Mouse (Mus musculus): ENCODE data around the gene Ddx1. TPM values are rescaled to one million over a fixed set of nuclear protein-coding genes. Genes with fewer than 3 reads are reported as not detected.

Gene Ddx1
- 43.0 TPM for polyA plus RNA-seq (2012; fragmentation: generic; extraction: Trizol)
- long read RNA-seq, experiment 1, full-length matches to known transcripts = 160 of 195 reads
- long read RNA-seq, experiment 1, partial matches to known transcripts = 26 of 195 reads
- long read RNA-seq, experiment 1, other reads (novel, unspliced or antisense) = 9 of 195 reads
- long read RNA-seq, experiment 2, full-length matches to known transcripts = 1,406 of 1,500 reads
- long read RNA-seq, experiment 2, partial matches to known transcripts = 44 of 1,500 reads
- long read RNA-seq, experiment 2, other reads (novel, unspliced or antisense) = 50 of 1,500 reads

- Histone ChIP-seq H3K4me3 (ENCODE audit: insufficient read depth, poor library complexity, severe bottlenecking) (peak within 1 kb of the TSS; percentile 95), H3ac (ENCODE audit: control insufficient read depth, insufficient read length, low read depth) (peak within 1 kb of the TSS; percentile 99), H3K79me3 (ENCODE audit: low read depth) (peaks cover 36% of the 10 kb centered on the region), H3K27me3 (ENCODE audit: control insufficient read depth, insufficient read depth, insufficient read length) (no peaks in the 10 kb centered on the region), H3K36me3 (ENCODE audit: control insufficient read depth, insufficient read depth) (peaks cover 29% of the 10 kb centered on the region), H3K79me2 (ENCODE audit: control insufficient read depth, insufficient read depth) (peaks cover 53% of the 10 kb centered on the region)
- TF ChIP-seq USF1 (IDR thresholded peaks at IDR 0.05; ENCODE audit: low read depth) (no peak), MYOG (IDR thresholded peaks at IDR 0.05; ENCODE audit: control insufficient read depth, extremely low read depth, insufficient read length) (no peak), CEBPB (IDR thresholded peaks at IDR 0.05; ENCODE audit: low read depth) (no peak), MAX (IDR thresholded peaks at IDR 0.05) (no peak), FOSL1 (IDR thresholded peaks at IDR 0.05; ENCODE audit: insufficient read depth, low read length, poor library complexity, severe bottlenecking) (no peak), MYOD1 (IDR thresholded peaks at IDR 0.05; ENCODE audit: control insufficient read depth, insufficient read length, low read depth) (no peak), CTCF (IDR thresholded peaks at IDR 0.05; ENCODE audit: control insufficient read depth, insufficient read depth, insufficient read length) (no peak)
These were observed at the start of gene Ddx1 for GRCm38 (mm10) chr12:13248691-13249572. Ddx1 (minus strand) TSS chr12:13249213.

GRCm38 (mm10) chr12:13293421-13293881, 44.4 kb upstream of the Ddx1 start:
- Histone ChIP-seq H3K79me2 (ENCODE audit: control insufficient read depth, insufficient read depth) (no peaks in the 10 kb centered on the region), H3ac (ENCODE audit: control insufficient read depth, insufficient read length, low read depth) (no peak overlapping the region), H3K36me3 (ENCODE audit: control insufficient read depth, insufficient read depth) (peaks cover 31% of the 10 kb centered on the region), H3K4me3 (ENCODE audit: insufficient read depth, poor library complexity, severe bottlenecking) (no peak overlapping the region), H3K79me3 (ENCODE audit: low read depth) (no peaks in the 10 kb centered on the region), H3K27me3 (ENCODE audit: control insufficient read depth, insufficient read depth, insufficient read length) (no peaks in the 10 kb centered on the region)
- TF ChIP-seq MAX (IDR thresholded peaks at IDR 0.05) (no peak), MYOG (IDR thresholded peaks at IDR 0.05; ENCODE audit: control insufficient read depth, extremely low read depth, insufficient read length) (no peak), MYOD1 (IDR thresholded peaks at IDR 0.05; ENCODE audit: control insufficient read depth, insufficient read length, low read depth) (no peak), USF1 (IDR thresholded peaks at IDR 0.05; ENCODE audit: low read depth) (no peak), FOSL1 (IDR thresholded peaks at IDR 0.05; ENCODE audit: insufficient read depth, low read length, poor library complexity, severe bottlenecking) (no peak), CTCF (IDR thresholded peaks at IDR 0.05; ENCODE audit: control insufficient read depth, insufficient read depth, insufficient read length) (no peak), CEBPB (IDR thresholded peaks at IDR 0.05; ENCODE audit: low read depth) (no peak)

- Histone ChIP-seq H3K79me2 (ENCODE audit: control insufficient read depth, insufficient read depth) (no peaks in the 10 kb centered on the region), H3K36me3 (ENCODE audit: control insufficient read depth, insufficient read depth) (peaks cover 44% of the 10 kb centered on the region), H3ac (ENCODE audit: control insufficient read depth, insufficient read length, low read depth) (no peak overlapping the region), H3K4me3 (ENCODE audit: insufficient read depth, poor library complexity, severe bottlenecking) (no peak overlapping the region), H3K79me3 (ENCODE audit: low read depth) (no peaks in the 10 kb centered on the region), H3K27me3 (ENCODE audit: control insufficient read depth, insufficient read depth, insufficient read length) (no peaks in the 10 kb centered on the region)
- TF ChIP-seq CTCF (IDR thresholded peaks at IDR 0.05; ENCODE audit: control insufficient read depth, insufficient read depth, insufficient read length) (no peak), MYOG (IDR thresholded peaks at IDR 0.05; ENCODE audit: control insufficient read depth, extremely low read depth, insufficient read length) (no peak), MAX (IDR thresholded peaks at IDR 0.05) (no peak)
These were observed 42.4 kb upstream of the Ddx1 start for GRCm38 (mm10) chr12:13291453-13291852.

DNA sequence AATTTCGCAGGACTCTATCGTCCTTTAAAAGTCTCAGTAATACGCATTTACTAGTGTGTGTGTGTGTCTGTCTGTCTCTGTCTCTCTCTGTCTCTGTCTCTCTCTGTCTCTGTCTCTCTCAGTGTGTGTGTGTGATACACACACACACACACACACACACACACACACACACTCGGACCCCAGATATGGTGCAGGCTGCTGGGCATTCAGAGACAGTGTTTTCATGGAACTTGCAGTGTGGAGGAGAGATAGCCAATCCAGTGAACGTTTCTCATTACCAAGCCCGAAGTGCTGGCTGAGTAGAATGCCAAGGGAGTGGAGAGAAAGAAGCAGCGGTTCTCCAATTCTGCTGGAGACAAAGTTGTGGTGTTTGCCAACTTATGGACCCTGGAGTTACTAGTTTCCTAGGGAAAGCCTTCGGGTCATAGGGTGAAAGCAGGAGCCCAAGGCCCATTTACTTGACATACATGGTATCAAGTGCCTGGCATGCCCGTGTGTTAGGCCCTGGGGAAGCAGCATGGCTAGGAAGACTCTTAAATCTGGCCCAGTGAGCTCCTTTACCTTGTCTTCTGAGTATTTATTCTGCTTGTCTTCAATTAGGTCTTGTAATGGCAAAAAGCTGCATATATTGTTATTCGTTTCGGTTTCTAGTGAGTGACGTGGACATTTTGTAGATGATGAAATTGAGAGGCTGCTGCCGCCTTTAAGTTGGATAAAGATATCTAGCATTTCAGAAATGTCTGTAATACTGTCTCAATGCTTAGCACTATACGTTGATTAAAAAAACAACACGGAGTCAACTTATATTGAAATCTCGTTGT, 20.8 kb upstream of the Ddx1 start:
- peak overlapping the region; percentile 76 for H3ac ChIP-seq (ENCODE audit: control insufficient read depth, insufficient read length, low read depth)
- peak overlapping the region; percentile 82 for H3K4me3 ChIP-seq (ENCODE audit: insufficient read depth, poor library complexity, severe bottlenecking)
- peaks cover 28% of the 10 kb centered on the region for H3K79me2 ChIP-seq (ENCODE audit: control insufficient read depth, insufficient read depth)
- H3K79me3 ChIP-seq (ENCODE audit: low read depth) = peaks cover 16% of the 10 kb centered on the region
- peaks cover 8% of the 10 kb centered on the region for H3K36me3 ChIP-seq (ENCODE audit: control insufficient read depth, insufficient read depth)
- H3K27me3 ChIP-seq (ENCODE audit: control insufficient read depth, insufficient read depth, insufficient read length) = no peaks in the 10 kb centered on the region
- TF ChIP-seq FOSL1 (IDR thresholded peaks at IDR 0.05; ENCODE audit: insufficient read depth, low read length, poor library complexity, severe bottlenecking) = no peak
- no peak for TF ChIP-seq MAX (IDR thresholded peaks at IDR 0.05)
- TF ChIP-seq MYOD1 (IDR thresholded peaks at IDR 0.05; ENCODE audit: control insufficient read depth, insufficient read length, low read depth) = no peak
- TF ChIP-seq CTCF (IDR thresholded peaks at IDR 0.05; ENCODE audit: control insufficient read depth, insufficient read depth, insufficient read length) = no peak
- TF ChIP-seq CEBPB (IDR thresholded peaks at IDR 0.05; ENCODE audit: low read depth) = no peak
- no peak for TF ChIP-seq MYOG (IDR thresholded peaks at IDR 0.05; ENCODE audit: control insufficient read depth, extremely low read depth, insufficient read length)
- TF ChIP-seq USF1 (IDR thresholded peaks at IDR 0.05; ENCODE audit: low read depth) = no peak

DNA sequence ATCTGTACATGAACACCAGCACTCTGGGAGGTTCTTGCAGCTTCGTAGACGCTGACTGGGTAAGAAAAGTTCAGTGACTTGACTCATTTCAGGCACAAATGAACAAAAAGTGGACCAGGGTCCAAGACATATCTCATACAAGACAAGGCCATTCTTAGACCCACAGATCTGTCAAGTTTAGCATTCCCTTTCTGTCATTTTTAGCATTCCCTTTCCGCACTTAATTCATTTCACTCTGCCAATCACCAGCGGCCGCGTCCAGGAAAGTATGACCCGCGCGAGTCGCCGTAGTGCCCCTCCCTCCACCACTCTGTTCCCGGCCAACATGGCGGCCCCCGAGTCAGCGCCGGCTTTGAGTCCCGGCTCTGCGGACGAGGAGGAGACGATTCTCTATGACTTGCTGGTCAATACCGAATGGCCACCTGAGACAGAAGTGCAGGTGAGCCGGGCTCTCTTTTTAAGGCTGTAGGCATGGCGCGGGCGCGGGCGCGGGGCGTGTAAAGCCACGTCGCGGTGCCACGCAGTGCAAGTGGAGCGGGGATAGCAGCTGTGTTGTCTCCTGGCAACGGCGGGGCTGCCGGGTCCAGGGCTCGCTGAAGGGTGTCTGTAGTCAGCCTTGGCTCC, 19.9 kb upstream of the Ddx1 start, which contains the start of gene Nbas:
Gene Nbas (plus strand): TSS at position 308 of the 624 bp plus-strand sequence.
- peaks cover 16% of the 10 kb centered on the region for H3K79me3 ChIP-seq (ENCODE audit: low read depth)
- H3ac ChIP-seq (ENCODE audit: control insufficient read depth, insufficient read length, low read depth) = peak within 1 kb of the TSS; percentile 76
- peaks cover 28% of the 10 kb centered on the region for H3K79me2 ChIP-seq (ENCODE audit: control insufficient read depth, insufficient read depth)
- TF ChIP-seq MYOD1 (IDR thresholded peaks at IDR 0.05; ENCODE audit: control insufficient read depth, insufficient read length, low read depth) (no peak), CTCF (IDR thresholded peaks at IDR 0.05; ENCODE audit: control insufficient read depth, insufficient read depth, insufficient read length) (no peak), MYOG (IDR thresholded peaks at IDR 0.05; ENCODE audit: control insufficient read depth, extremely low read depth, insufficient read length) (no peak), FOSL1 (IDR thresholded peaks at IDR 0.05; ENCODE audit: insufficient read depth, low read length, poor library complexity, severe bottlenecking) (no peak), CEBPB (IDR thresholded peaks at IDR 0.05; ENCODE audit: low read depth) (no peak), MAX (IDR thresholded peaks at IDR 0.05) (no peak), USF1 (IDR thresholded peaks at IDR 0.05; ENCODE audit: low read depth) (no peak)
- peaks cover 7% of the 10 kb centered on the region for H3K36me3 ChIP-seq (ENCODE audit: control insufficient read depth, insufficient read depth)
- peak within 1 kb of the TSS; percentile 82 for H3K4me3 ChIP-seq (ENCODE audit: insufficient read depth, poor library complexity, severe bottlenecking)
- H3K27me3 ChIP-seq (ENCODE audit: control insufficient read depth, insufficient read depth, insufficient read length) = no peaks in the 10 kb centered on the region

Measured in C2C12 (cell line).